Mouse (Mus musculus) Patski (cell line): ENCODE measurements at regions not wholly inside any gene's neighbourhood (a gene's known extent, or its start where the extent isn't known, plus 50 kb on each side); places are given as distances from the start of the nearest gene placed in this dataset.

Experiments
- ATAC-seq: fragments of 100-300 bp; one replicate; pipeline ENCODE4 v1.8.0; 2021
- CTCF ChIA-PET: fragments of 350-600 bp; sonication (Branson Sonifier 250); formaldehyde crosslinking; loops from one replicate; lab custom pipeline; 2022; ENCODE audit warnings: inconsistent platforms; lab: Charles Lee
- POLR2A ChIA-PET: fragments of 350-600 bp; sonication (Branson Sonifier 250); formaldehyde crosslinking; loops from one replicate; lab custom pipeline; 2022; ENCODE audit warnings: antibody characterized with exemption, inconsistent platforms; lab: Charles Lee
- DNase-seq: peaks from one replicate; pipeline ENCODE4 v3.0.0-alpha.2; 2011; ENCODE audit warnings: low read depth, low spot score
- H3K27me3 ChIP-seq: fragments of 371-371 bp; one replicate; pipeline ENCODE4 v1.5.1; 2021
- CTCF ChIP-seq: fragments of 100-300 bp; IDR thresholded peaks from one replicate; pipeline ENCODE4 v1.5.1; 2021
- in situ Hi-C: fragments of 300-500 bp; cut with MboI; formaldehyde crosslinking; loops from 3 replicates; pipeline ENCODE4 v1.11.1; 2018; ENCODE audit warnings: low pct_unique_long_range_greater_than_20kb, mixed read lengths

DNA sequence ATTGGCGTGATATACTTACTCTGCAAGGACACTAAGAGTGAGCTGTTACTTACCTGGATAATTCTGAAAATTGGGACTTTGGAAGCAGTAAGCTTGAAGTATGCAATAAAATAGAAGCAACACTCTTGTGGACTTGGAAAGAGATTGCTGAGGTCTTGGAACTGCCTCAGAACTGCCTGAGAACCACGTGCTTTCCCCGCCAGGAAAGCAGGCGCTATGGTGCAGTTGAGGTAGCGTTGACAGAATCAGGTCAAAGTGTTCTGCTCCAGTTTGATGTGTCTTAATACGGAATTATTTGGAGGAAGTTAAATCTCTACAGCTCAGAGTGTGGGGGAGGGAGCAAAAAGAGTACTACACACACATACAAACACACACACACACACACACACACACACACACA, 102.8 kb upstream of the Gm11146 start:
- no peak for ATAC-seq
- CTCF ChIA-PET, result interaction anchor here (0.7 kb wide), 1 partner anchor 20 kb away, joined by 3 read pairs; no protein-coding TSS in a partner anchor
- in situ Hi-C loops, result no loop called here

GRCm38 (mm10) chr16:77695443-77695842, 93.5 kb upstream of the Gm11146 start:
- in situ Hi-C loops, result no loop called here

More for the DNA sequence above, 102.8 kb upstream of the Gm11146 start:
- no peaks in the 10 kb centered on the region for H3K27me3 ChIP-seq
- TF ChIP-seq CTCF, result no peak
- POLR2A ChIA-PET, result no interaction called here
- no peak for DNase-seq

GRCm38 (mm10) chr16:77687056-77687839, 85.4 kb upstream of the Gm11146 start:
- no peak for ATAC-seq
- POLR2A ChIA-PET, result no interaction called here
- in situ Hi-C loops, result no loop called here
- H3K27me3 ChIP-seq, result no peaks in the 10 kb centered on the region
- DNase-seq, result no peak
- CTCF ChIA-PET, result interaction anchor here (1.0 kb wide), 1 partner anchor 14 kb away, joined by 3 read pairs; no protein-coding TSS in a partner anchor
- TF ChIP-seq CTCF, result no peak

More at GRCm38 (mm10) chr16:77695443-77695842, 93.5 kb upstream of the Gm11146 start:
- CTCF ChIA-PET, result no interaction called here
- POLR2A ChIA-PET, result no interaction called here
- DNase-seq, result no peak
- no peak for TF ChIP-seq CTCF
- H3K27me3 ChIP-seq, result no peaks in the 10 kb centered on the region
- ATAC-seq, result no peak

DNA sequence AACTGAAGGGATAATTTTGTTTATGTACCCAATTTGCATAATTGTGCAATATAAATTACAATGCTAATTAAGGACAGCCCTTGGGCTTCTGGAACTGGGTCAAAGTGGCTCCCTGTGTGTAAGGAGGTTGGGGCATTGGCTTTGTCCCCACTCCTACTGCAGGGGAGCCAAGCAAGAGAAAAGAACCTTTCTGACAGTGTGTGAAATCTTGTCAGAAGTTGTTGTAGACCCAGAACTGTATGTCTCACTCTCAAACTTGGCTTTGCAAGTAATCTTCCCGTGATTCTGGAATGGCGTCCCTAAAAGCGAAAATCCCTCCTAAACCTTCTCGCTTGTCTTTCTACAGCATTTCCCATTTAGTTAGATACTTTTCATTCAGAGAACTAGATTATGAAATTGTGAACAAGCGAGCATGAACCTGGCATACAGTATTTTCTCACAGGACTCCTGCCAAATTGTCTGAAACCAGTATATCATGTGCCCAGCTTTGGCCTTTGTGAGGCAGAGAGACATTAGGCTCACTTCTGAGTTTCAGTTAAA, 83.8 kb upstream of the Gm11146 start:
- TF ChIP-seq CTCF, result no peak
- DNase-seq (no peak), ATAC-seq (no peak)
- no peaks in the 10 kb centered on the region for H3K27me3 ChIP-seq
- ChIA-PET CTCF (no interaction called here), POLR2A (no interaction called here)
- in situ Hi-C loops, result no loop called here

DNA sequence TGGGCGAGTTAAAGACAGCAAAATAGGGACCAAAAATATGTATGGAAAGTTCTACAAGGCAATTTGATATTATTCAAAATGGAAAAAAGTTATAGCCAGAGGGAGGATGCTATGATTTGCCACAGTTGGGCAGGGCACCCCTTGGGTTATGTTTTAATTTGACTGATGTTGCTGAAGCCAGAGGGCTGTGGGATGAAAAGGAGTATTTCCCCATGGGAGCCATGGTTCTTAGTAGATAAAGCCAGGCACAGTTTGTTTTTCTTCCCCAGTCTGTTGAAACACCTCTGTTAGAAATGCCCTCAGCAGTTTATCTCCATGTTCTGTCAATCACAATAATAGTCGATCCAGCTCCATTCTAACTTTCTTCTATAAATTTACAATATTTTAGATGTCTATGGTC, 82.6 kb upstream of the Gm11146 start:
- CTCF ChIA-PET, result no interaction called here
- in situ Hi-C loops, result no loop called here
- H3K27me3 ChIP-seq, result no peaks in the 10 kb centered on the region
- POLR2A ChIA-PET, result no interaction called here
- DNase-seq, result no peak
- ATAC-seq, result no peak
- no peak for TF ChIP-seq CTCF

DNA sequence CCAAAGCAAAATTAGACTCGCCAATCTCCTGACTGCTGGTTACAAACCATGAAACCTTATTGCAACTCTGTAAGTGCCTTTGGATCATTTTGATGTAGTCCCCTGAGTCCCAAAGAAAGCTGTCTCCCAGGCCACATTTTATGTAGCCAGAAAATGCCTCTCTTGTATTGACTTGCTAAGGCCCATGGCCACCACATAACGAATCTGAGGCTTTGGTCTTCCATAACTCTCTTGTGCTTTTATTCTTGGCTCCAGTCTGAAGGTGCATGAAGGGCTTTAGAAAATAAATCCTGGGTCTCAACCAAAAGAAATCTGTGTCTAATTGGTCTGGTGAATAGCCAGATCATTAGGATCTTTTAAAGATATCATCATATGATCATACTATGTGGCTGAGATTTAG, 77.3 kb upstream of the Gm11146 start:
- no peak for TF ChIP-seq CTCF
- ChIA-PET CTCF (no interaction called here), POLR2A (no interaction called here)
- no peaks in the 10 kb centered on the region for H3K27me3 ChIP-seq
- no peak for ATAC-seq
- in situ Hi-C loops, result no loop called here
- DNase-seq, result no peak

- in situ Hi-C loops, result no loop called here
- ATAC-seq (no peak), DNase-seq (no peak)
- no peaks in the 10 kb centered on the region for H3K27me3 ChIP-seq
- ChIA-PET POLR2A (no interaction called here), CTCF (no interaction called here)
- no peak for TF ChIP-seq CTCF
These were observed 74.9 kb upstream of the Gm11146 start for GRCm38 (mm10) chr16:77676805-77677204.

GRCm38 (mm10) chr16:77675885-77676597, 74.1 kb upstream of the Gm11146 start:
- in situ Hi-C loops, result no loop called here
- ChIA-PET CTCF (no interaction called here), POLR2A (no interaction called here)
- no peaks in the 10 kb centered on the region for H3K27me3 ChIP-seq
- no peak for TF ChIP-seq CTCF
- ATAC-seq, result no peak
- no peak for DNase-seq

GRCm38 (mm10) chr16:77671253-77671652, 69.4 kb upstream of the Gm11146 start:
- no peak for ATAC-seq
- TF ChIP-seq CTCF, result no peak
- DNase-seq, result no peak
- in situ Hi-C loops, result no loop called here
- ChIA-PET POLR2A (no interaction called here), CTCF (no interaction called here)
- H3K27me3 ChIP-seq, result no peaks in the 10 kb centered on the region

GRCm38 (mm10) chr16:77665781-77666180, 63.9 kb upstream of the Gm11146 start:
- in situ Hi-C loops, result no loop called here
- no peaks in the 10 kb centered on the region for H3K27me3 ChIP-seq
- ChIA-PET CTCF (interaction anchor here (0.8 to 1.2 kb wide), 2 partner anchors 11 to 21 kb away, joined by 3 to 4 read pairs; no protein-coding TSS in a partner anchor), POLR2A (interaction anchor here (0.9 kb wide), 1 partner anchor 107 kb away, joined by 3 read pairs; no protein-coding TSS in a partner anchor)
- no peak for TF ChIP-seq CTCF
- DNase-seq, result no peak
- no peak for ATAC-seq

DNA sequence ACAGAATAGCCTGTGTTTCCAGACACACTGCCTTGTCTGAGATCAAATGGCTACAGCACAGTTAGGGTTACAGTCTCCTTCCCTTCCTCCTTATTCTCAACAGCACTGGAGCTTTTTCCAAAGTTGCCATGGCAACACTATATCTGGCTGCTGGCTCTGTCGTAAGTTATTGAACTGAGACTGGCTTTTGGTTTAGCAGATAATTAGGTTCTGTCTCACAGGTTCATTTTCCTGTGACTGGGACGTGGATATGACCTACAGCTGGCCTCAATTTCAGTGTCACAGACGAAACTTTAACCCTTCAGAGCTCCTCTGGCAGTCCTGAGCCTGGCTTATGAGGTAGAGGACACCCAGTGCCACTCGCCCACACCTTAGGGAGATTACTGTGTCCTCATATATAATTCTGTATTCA, 60.2 kb upstream of the Gm11146 start:
- DNase-seq, result peak; percentile 2
- in situ Hi-C loops, result no loop called here
- TF ChIP-seq CTCF, result no peak
- ChIA-PET POLR2A (no interaction called here), CTCF (no interaction called here)
- no peak for ATAC-seq
- no peaks in the 10 kb centered on the region for H3K27me3 ChIP-seq
